Mouse (Mus musculus): ENCODE data around the gene Nrxn3.

Gene Nrxn3

DNA sequence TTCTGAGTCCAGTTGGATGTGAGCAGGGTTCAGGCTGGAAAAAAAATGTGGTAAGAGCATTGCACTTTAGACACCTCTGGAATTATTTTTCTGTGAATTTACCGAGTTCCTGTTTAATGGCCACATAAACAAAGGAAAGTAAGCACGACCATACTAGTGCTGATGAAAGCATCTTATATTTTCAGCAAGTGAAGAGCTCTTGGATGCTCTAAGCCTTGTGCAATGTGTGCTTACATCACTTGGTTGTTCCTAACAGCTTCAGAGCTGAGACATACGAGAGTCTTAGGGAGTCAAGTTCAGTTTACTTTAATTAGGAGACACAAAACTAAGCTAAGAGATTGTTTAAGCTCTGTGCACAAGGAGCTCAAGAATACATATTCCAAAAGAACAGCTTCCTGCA is 1231.0 kb downstream of the Nrxn3 start:
- no peak for DNase-seq (ENCODE audit: low spot score)

DNA sequence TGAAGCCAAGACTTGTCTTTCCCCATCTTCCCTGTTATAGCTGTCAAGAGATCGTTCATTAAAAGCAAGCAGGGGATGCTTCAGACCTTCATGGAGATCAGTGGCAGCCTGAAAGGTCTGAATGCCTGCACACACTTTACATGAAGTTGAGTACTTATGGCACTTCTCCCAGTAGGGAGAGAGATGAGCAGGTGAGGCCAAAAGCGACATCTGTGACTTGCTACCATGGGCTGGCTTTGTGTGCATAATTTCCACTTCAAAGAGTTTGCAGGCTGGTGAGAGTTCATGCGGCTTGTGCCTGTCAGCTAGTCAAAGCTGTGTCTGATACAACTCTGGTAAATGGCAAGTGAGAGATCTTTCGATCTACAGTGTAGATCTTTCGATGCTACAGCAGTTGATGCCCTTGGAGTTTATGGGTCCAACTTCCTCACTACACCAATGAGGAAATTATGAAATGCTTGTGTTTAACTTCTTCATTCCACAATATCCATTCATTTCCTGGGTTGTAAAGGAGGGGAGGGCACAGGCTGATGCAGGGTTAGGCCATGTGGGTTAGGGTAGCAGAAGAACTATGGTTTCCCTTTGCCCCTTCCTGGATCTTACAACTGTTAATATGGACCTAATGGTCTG is 1231.9 kb downstream of the Nrxn3 start:
- DNase-seq (ENCODE audit: low spot score), result no peak

DNA sequence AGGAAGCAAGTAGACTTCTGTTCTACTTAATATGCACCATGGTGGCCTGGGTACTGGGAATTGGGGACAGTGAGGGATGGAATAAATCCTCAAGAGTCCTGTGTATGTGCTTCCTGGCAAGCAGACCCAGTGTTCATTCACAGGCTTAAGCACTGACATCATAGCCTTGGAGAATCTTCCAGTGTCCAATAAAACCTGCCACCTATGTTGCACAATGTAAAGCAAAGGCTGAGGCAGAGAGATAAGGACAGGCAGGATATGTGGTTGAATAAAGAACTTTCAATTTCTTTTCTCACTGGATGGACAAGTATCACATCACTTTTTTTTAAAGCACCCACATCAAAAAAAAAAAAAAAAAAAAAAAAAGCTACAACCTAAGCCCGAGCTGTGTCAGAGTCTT is 1240.4 kb downstream of the Nrxn3 start:
- DNase-seq (ENCODE audit: low spot score), result no peak

DNA sequence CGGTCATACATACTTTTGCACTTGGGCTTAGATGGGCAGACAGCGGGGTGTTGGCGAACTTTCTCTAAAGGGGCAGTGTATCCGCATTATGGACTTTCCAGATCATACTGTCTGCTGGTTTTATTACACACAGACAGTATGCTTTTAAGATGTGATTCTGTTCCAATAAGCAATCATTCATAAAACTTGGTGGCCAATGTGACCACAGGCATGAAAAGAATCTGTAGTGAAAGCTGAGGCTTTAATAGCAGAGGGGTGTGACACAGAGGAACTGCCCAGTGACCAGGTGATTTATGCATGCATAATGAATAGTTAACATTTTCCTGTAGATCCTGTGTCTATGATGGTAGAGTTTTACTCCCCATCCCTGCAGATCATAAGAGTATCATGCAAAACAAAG is 1254.0 kb downstream of the Nrxn3 start:
- no peak for DNase-seq (ENCODE audit: low spot score)

DNA sequence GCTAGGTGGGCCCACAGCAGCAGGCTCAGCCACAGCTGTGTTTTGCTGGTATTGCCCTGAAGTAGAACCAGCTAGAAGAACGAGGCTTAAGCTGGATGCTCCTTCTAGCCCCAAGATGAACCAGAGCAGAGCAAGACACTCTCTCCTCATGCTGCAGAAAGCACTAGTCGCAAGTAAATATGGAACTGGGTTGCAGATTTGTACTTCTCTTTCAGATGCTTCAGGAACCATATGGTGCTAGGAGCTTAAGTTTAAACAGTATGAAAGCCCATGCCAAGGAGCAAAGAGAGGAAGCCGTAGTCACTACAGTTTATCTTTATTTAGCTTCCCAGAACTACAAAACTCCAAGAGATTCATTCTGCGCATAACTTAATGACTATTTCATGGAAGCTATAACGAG is 1254.8 kb downstream of the Nrxn3 start:
- DNase-seq (ENCODE audit: low spot score), result no peak

DNA sequence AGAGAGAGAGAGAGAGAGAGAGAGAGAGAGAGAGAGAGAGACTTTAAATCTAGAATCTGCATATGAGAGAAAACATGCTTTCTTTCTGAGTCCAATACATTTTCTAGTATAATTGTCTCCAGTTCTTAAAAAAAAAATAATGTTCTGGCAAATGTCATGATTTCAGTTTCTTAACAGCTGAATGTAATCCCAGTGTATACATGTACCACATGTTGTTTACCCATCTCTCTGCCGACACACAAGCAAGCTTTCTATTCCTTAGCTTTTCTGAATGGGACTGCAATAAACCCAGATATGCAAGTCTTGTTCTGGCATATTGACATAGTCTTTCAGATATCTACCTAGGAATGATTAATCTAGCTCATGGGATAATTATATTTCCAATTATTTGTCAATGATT is 1256.5 kb downstream of the Nrxn3 start:
- no peak for DNase-seq (ENCODE audit: low spot score)

DNA sequence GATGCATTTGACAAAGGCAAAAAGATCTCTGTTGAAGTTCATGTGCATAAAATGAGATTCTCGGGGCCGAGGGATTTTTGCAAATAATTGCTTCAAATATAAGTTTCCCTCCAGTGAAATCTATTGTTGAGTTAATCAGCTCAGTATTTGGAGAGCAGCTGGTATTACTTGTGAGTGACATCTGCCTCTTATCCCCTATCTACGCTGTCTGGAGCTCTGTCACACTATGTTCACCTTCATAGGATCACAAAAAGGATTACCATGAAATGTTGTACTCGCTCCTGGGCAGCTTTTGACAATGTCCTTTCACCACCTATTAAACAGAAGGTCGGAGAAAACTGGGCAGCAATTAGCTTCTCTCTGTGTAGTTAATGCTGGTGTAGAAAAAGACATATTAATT is 1259.8 kb downstream of the Nrxn3 start:
- no peak for DNase-seq (ENCODE audit: low spot score)

DNA sequence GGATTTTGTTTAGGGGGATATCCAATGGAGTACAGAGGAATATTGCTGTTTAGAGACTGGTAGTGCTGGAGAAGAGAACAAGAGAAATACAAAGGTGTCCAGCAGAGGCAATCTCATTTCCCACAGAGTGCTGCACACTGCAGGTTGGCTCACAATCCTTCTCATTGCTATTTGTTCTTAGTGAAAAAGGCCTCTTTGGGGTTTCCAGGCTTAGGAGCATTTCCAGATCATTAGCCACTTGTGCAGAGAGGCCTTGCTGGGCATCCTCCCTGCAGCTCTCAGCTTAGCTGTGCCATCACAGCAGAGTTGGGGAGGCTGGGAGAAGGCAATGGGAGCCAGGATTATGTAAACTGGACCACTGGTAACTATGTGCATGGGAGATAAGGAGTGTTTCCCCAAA is 1260.7 kb downstream of the Nrxn3 start:
- DNase-seq (ENCODE audit: low spot score), result no peak

DNA sequence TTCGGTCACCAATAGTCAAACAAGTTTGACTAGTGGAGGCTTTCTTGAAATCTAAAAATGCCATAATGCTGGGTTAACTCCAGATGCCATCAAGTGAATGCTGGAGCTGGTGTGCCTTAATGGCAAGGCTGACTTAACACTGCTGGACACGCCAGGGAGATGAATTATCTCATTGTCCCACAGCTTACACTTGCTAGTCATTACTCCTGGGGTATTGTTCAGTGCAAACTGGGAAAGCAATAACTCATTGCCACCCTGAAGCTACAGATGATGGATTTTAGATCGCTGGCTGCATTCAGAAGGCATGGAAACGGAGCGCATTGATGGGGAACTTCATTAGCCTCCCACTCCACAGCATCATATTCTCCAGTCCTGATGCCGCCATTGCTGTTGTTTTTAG is 1263.5 kb downstream of the Nrxn3 start:
- DNase-seq (ENCODE audit: low spot score), result no peak

DNA sequence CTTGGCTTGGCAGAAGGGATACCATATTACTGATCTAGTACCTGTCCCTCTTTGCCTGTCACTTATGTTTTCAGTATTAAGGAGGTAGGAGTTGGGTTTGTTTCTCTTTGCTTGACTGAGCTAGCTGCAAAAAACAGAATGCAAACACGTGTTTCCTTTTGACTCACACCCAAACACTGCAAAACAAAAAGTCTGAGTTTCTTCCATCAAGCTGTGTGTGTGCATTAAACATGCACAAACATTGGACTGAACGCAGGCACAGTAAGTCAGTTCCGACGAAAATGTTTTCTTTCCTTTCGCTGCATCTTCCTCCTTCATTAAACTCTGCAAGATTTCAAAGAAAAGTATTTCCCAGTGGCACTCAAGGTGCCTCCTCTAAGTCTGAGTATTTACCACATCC is 1270.6 kb downstream of the Nrxn3 start:
- DNase-seq (ENCODE audit: low spot score), result no peak

DNA sequence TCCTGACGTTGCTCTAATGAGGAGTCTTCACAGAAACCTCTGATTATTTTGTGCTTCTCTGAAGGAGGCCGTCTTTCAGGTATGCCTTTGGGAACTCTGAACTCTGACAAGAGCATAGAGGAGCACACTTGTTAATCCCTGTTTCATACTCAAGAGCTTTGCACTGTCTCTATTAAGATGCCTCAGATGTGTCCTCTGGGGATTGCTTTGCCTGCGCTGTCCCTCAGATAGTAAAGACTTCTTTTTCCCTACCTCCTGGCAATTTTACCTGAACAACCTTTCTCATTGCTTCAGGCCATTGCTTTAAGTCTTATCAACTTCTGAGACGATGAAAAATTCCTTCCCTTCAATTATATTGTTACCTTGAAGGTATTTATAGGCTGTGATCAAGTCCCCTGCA is 1272.7 kb downstream of the Nrxn3 start:
- no peak for DNase-seq (ENCODE audit: low spot score)

DNA sequence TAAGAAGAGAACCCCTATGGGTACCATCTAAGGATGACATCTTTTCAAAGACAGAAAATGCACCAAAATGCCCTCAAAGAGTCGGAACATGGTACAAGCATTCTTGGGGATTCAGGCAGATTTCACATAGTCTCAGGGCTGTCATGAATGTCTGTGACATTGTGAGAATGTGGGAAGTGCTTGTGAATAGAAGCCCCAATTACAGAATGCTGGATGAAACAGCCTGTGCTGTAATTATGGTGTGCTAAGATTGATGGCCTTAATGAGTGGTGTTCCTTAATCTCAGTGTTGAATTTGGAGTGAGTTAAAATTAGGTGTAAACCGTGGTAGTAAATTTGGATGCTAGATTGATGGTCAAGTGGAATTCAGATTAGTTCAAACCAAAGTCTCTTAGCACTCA is 1287.6 kb downstream of the Nrxn3 start:
- no peak for DNase-seq (ENCODE audit: low spot score)

DNA sequence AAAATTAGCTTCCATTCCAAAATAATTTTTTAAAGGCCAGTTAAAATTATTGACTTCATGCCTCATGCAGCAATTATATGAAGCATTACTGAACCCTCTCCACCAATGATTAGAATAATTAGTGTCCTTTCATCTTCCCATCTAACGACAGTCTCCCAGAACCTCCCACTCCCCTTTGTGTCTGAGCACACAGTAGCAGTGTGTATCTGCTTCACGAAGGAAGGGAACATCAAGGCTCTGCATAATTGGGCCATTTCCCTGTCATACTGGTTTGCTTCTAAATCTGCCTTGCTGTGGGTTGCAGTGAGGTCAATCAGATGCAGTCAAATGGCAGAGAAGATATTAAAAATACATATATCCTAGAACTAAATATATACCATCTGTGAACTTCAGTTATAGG is 1291.3 kb downstream of the Nrxn3 start:
- no peak for DNase-seq (ENCODE audit: low spot score)

DNA sequence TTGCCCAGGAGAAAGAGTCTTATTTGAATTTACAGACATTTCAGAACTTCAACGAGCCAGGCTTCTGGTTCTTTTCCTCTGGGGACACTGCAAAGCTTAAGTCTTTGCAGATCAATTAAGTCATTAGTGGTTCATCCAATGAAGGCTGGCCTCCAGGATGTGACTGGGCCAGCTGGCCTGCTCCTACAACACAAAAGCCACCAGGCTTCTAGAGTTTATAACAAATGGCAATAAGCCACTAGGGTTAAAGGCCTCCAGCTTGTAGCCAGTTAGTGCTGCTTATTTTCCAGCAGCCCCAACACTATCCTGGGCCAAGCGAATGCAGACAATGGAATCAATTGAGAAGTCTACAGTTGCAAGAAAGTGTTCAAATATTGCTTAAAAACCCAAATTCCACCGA is 1304.3 kb downstream of the Nrxn3 start:
- DNase-seq (ENCODE audit: low spot score), result no peak

DNA sequence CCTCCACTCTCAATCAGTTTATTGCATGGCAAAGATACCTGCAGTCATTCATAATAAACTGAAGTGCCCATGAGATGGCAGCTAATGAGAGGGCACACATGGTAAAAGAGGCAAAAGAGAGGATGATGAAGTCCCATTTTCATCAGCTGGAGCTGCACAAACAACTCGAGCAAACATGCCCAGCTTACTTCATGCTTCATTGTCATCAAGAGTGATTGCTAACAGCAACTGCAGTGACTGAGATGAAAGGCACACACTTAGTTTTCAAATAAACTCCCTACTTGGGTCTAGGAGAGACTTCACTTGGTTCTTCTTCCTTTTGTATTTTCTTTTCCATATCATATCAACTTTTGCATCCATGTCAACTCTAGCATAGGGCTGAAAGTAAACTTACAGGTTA is 1318.4 kb downstream of the Nrxn3 start:
- DNase-seq (ENCODE audit: low spot score), result no peak

DNA sequence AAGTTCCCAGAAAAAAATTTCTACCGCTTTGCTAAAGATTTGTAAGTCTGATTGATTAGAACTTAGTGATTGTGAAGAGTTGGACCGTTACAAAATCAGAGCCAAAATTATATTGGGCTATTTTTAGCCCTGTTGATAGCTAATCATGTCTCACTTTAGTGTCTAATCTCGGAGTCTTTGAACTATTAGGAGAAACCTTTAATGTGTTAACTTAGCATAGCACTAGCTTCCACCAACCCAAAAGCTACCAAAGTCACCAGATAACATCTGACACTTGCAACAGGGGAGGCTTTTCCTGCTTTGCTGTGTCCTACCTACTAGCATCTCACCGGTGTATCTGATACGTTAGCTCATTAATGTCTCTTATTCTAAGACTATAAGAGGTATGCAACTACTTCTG is 1333.6 kb downstream of the Nrxn3 start:
- no peak for DNase-seq (ENCODE audit: low spot score)

DNA sequence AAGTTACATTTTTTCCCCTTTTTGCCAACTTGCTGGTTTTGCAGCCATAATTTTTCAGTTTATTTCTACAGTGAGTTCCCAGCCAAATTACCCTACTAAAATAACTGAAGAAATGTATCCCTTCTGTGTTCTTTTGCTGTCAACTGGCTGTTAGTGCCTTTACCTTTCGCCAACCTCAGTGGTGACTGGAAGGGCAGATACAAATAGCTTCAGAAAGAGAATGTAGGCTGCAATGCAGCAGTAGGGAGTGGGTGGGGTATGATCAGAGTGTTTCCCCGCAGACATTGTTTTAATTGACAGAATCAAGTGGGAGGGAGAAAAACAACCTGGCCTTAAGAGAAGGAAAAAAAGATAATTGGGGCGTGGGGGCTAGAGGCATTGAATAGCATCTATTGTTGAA is 1337.1 kb downstream of the Nrxn3 start:
- no peak for DNase-seq (ENCODE audit: low spot score)

DNA sequence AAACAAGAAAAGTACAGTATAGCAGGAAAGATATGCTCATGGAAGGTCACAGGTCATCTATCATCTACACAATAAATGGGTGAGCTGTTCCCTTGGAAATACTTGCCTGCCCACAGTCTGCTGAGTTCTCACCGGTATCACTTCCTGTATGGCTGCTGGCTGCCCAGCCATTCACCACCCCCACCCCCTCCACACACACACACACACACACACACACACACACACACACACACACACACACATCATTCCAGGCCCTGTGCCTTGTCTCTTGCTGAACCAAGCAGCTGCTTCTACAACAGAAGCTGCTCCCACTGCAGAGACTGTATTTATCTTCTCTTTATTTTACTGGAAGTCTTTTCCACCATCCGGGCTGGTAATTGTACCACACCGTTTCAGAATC is 1338.6 kb downstream of the Nrxn3 start:
- no peak for DNase-seq (ENCODE audit: low spot score)

DNA sequence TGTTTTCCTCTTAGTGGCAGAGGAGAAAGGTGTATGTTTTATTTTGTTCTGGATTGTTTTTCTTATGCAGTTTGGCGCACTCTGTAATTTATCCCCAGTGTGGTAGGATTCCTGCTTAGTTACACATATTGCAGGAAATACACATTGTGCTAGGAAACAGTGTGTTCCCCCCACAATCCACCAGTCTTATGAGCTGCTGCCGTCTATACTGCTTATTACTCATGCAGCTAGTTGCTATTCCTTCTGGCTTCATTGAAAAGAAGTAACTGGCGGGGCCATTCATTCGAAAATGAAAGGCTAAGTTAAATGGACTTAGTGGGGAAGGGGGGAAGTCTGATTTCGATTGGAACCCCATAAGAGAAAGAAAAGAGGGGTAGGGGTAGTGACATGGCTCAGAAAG is 1339.5 kb downstream of the Nrxn3 start:
- DNase-seq (ENCODE audit: low spot score), result no peak

DNA sequence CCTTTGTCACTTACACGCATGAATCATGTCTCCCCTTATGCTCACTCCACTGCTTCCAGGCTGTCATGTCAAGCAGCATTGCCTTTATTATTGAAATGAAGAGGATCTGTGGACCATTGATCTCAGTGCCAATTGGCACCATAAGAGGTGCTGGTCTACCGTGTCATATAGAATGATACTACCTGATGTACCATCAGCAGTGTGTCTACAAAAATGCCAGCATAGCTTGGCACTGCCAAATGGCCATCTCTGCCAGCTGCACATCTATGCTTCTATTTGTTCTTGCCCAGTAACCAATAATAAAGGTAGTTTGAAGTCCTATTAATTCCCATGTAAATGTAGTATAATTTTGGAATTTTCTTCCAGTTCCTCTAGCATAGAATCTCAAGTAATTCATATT is 1340.8 kb downstream of the Nrxn3 start:
- DNase-seq (ENCODE audit: low spot score), result no peak

DNA sequence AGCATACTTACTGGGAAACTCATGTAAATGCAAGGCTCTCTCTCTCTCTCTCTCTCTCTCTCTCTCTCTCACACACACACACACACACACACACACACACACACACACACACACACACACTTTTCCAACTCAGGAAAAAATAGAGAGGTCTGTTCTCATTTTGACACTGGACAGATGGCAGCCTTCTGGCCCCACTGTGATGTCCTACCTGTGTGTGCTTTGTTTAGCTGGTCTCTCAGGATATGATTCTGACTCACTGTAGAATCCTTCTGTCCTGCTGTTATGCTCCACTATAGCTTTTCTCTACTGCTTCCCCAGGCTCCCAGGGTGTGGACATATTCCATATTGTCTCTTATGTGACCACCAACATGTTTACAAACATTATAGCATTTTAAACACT is 1363.2 kb downstream of the Nrxn3 start:
- DNase-seq (ENCODE audit: low spot score), result no peak

DNA sequence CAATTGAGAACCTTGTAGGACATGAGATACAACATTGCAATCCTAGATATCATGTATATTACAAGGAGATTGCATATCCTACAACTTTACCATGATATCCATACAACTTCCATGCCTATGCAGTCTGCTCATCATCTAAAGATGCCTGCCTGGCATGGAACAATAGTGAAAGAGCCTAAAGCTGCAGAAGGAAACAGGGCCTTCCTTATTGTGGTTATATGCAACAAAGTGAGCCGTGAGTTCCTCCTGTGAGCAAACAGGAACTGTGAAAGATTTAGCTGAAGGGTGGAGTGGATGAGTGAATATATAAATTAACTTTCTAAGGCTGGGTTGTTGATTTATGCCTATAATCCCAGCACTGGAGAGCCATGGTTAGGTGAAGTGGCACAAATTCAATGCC is 1373.1 kb downstream of the Nrxn3 start:
- no peak for DNase-seq (ENCODE audit: low spot score)

DNA sequence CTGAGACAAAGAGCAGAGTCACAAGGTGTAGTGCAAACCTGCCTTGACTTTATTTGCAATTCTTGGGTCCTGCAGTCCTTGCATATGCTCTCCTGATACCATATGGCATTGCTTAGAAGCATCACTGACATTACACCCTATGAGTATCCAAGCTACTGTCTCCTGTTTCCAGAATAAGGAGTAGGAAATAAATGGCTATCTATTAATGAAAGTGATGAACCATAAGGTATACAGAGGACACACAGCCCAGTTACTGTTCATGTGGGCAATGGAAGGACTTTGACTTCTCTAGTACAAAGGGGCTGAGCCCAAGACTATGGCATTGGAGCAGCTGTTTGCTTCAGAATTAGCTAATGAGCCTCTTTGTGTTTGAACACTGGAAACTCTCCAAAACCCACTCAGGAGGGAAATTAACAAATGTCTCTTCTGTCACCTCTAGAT is 1390.7 kb downstream of the Nrxn3 start:
- no peak for DNase-seq (ENCODE audit: low spot score)

DNA sequence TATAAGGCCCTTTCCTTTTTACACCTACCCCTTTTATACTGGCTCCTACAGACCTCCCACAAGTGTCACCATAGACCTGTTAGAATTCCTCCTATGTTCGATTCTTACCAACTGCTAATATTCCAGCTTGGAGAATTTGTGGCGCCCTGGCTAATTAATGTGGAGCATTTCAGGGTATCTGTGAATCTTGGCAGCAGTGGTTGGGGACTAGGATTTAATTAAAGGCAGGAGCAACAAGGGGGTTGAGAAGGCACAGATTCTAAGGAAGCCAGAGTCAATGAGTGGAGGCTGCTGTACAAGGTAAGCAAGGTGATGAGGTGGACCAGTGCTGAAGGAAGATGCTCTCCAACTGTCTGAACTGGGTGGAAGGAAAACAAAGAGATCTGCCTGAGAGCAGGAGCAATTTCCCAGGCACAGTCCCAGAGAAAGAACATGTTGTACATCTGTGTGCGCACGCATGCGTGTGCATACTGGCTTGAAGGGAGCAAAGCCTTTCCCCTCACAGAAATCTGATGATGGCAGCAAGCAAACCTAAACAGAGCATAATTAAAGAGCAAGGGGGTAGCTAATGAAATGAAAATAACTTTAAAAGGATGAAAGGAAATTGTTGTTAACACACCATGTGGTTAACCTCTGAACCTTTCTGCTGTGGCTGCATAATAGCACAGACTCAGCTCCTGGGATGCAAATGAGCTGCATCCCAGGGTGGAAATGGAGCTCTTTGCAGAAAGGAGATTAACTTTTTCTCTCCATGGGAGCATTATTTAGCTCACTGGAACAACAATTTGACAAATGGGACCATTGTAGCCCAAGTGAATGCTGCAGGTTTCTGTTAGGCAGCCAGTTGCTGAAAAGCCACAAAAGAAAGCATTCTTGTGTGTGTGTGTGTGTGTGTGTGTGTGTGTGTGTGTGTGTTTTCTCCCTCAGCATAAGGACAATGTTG is 1409.5 kb downstream of the Nrxn3 start:
- DNase-seq (ENCODE audit: low spot score), result no peak

All from MN1 (cell line).